Mouse (Mus musculus) heart, postnatal 0 days (tissue): ENCODE measurements at regions not wholly inside any gene's neighbourhood (a gene's known extent, or its start where the extent isn't known, plus 50 kb on each side); places are given as distances from the start of the nearest gene placed in this dataset.

Source experiments
- CTCF ChIP-seq: IDR thresholded peaks from 2 replicates; pipeline ENCODE4 v1.5.1; 2016; ENCODE audit warnings: antibody characterized with exemption, control low read depth, low read depth
- EP300 ChIP-seq: IDR thresholded peaks from 2 replicates; pipeline ENCODE4 v1.6.1; 2016; ENCODE audit warnings: antibody characterized with exemption, low read depth

DNA sequence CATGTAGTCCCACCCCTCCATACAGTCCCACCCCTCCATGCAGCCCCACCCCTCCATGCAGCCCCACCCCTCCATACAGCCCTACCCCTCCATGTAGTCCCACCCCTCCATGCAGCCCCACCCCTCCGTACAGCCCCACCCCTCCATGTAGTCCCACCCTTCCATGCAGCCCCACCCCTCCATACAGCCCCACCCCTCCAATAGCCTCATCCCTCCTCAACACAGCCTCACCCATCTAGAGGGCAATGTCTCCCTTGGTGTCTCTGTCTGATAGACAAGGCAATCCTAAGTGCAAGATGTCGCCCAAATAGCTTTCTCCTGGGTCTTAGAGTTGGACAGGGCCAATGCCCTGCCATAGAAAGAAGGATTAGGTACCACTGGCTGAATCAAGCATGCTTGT, 77.8 kb downstream of the Zfp706 start:
- TF ChIP-seq CTCF (no peak), EP300 (no peak)
